ENCODE assay signal across 32 mouse cellular contexts in genomic region chr7:19162928-19163327, GRCm38 (mm10). TPM values are rescaled to one million over a fixed set of nuclear protein-coding genes. Genes with fewer than 3 reads are reported as not detected.
"Had no signal": no experiment of that assay in that cellular context is flagged by ENCODE, and none has a peak within 500 bp of the region (broad histone marks: within the 10 kb centered on the region; RNA-seq: fewer than 3 reads in every experiment).

No protein-coding gene starts in this region.

- H3K36me3 ChIP-seq: heart, embryonic 12.5 days; heart, embryonic 13.5 days; hindbrain, embryonic 10.5 days; hindbrain, embryonic 12.5 days; hindbrain, embryonic 13.5 days; hindbrain, embryonic 15.5 days; intestine, embryonic 15.5 days; kidney, embryonic 15.5 days had no signal

- DNase-seq: heart, postnatal 10 days; heart, postnatal 14 days; heart, postnatal 36 days; heart, postnatal 4 days; kidney, adult 11 months; kidney, adult 18-20 months; kidney, adult 2 months; kidney, adult 8-10 months; kidney, adult 9 months; kidney, postnatal 10 days; kidney, postnatal 14 days; kidney, postnatal 25 days; kidney, postnatal 36 days; kidney, postnatal 4 days; layer of hippocampus, adult 9-11 months; layer of hippocampus, postnatal 36 days had no signal

- H3K4me3 ChIP-seq: heart, embryonic 10.5 days; heart, embryonic 12.5 days; heart, embryonic 13.5 days; heart, embryonic 15.5 days; hindbrain, embryonic 12.5 days; hindbrain, embryonic 13.5 days; hindbrain, embryonic 15.5 days; intestine, embryonic 15.5 days; kidney, embryonic 15.5 days; layer of hippocampus, adult 2 months had no signal

- H3K9ac ChIP-seq: heart, embryonic 12.5 days; heart, embryonic 13.5 days; heart, embryonic 15.5 days; hindbrain, embryonic 12.5 days; hindbrain, embryonic 14.5 days; hindbrain, embryonic 15.5 days; intestine, embryonic 15.5 days; kidney, embryonic 15.5 days had no signal

- H3K9me3 ChIP-seq: heart, embryonic 10.5 days; heart, embryonic 13.5 days; heart, embryonic 15.5 days; hindbrain, embryonic 12.5 days; hindbrain, embryonic 13.5 days; hindbrain, embryonic 15.5 days; intestine, embryonic 15.5 days; kidney, embryonic 15.5 days had no signal

- H3K4me2 ChIP-seq: heart, embryonic 12.5 days; hindbrain, embryonic 13.5 days; hindbrain, embryonic 14.5 days; hindbrain, embryonic 15.5 days had no signal

- ATAC-seq: hindbrain, embryonic 16.5 days; hindbrain, postnatal 0 days; inflammation-experienced regulatory T-cells, adult 6 months had no signal

- H3K27ac ChIP-seq: heart, embryonic 10.5 days; heart, embryonic 13.5 days; heart, embryonic 15.5 days; hindbrain, embryonic 10.5 days; hindbrain, embryonic 12.5 days; hindbrain, embryonic 13.5 days; hindbrain, embryonic 14.5 days; hindbrain, embryonic 15.5 days; hindbrain, postnatal 0 days; intestine, embryonic 15.5 days; kidney, embryonic 15.5 days; kidney, postnatal 0 days; layer of hippocampus, adult 2 months had no signal

RNA-seq across cellular contexts. Expression of gene Gipr, which starts 3.0 kb away (rescaled TPM):
- polyA plus RNA-seq: inflammation-experienced regulatory T-cells, adult 6 months had no signal
